Mouse (Mus musculus) midbrain, embryonic 15.5 days (tissue): Measurements from ENCODE around the gene Lmo1. TPM values are rescaled to one million over a fixed set of nuclear protein-coding genes. Genes with fewer than 3 reads are reported as not detected.

ENCODE experiments used
- ATAC-seq: fragments of 200-750 bp; cut with Nextera tagmentation; replicated peaks from 2 replicates; pipeline ENCODE4 v1.8.0; 2017; ENCODE audit warnings: moderate TSS enrichment
- H3K27ac ChIP-seq: fragments of 300-500 bp; sonication (generic); 2 replicates; pipeline ENCODE4 v1.5.1; 2015; ENCODE audit warnings: mild to moderate bottlenecking, inconsistent platforms
- H3K27me3 ChIP-seq: fragments of 300-500 bp; sonication (generic); replicated peaks from 2 replicates; pipeline ENCODE4 v1.6.1; 2015; ENCODE audit warnings: inconsistent platforms
- H3K36me3 ChIP-seq: fragments of 300-500 bp; sonication (generic); replicated peaks from 2 replicates; pipeline ENCODE4 v1.6.1; 2015; ENCODE audit warnings: inconsistent platforms
- H3K4me1 ChIP-seq: fragments of 300-500 bp; sonication (generic); 2 replicates; pipeline ENCODE4 v1.6.1; 2015; ENCODE audit warnings: inconsistent platforms
- H3K4me2 ChIP-seq: fragments of 300-500 bp; sonication (generic); 2 replicates; pipeline ENCODE4 v1.6.1; 2015; ENCODE audit warnings: inconsistent platforms, mild to moderate bottlenecking, moderate library complexity
- H3K4me3 ChIP-seq: fragments of 300-500 bp; sonication (generic); 2 replicates; pipeline ENCODE4 v1.5.1; 2015; ENCODE audit warnings: mild to moderate bottlenecking, inconsistent platforms
- H3K9ac ChIP-seq: fragments of 300-500 bp; sonication (generic); 2 replicates; pipeline ENCODE4 v1.6.1; 2015; ENCODE audit warnings: mild to moderate bottlenecking, inconsistent platforms
- H3K9me3 ChIP-seq: fragments of 300-500 bp; sonication (generic); 2 replicates; pipeline ENCODE4 v1.6.1; 2016; ENCODE audit warnings: inconsistent platforms
- WGBS: fragments of 180-500 bp; shearing (Covaris S2); methylation state at CpG from one replicate; pipeline ENCODE4 v1.1.7; 2015; ENCODE audit warnings: mixed read lengths; 5-methylcytosine and 5-hydroxymethylcytosine counted together
- polyA plus RNA-seq: library from polyadenylated mRNA; unstranded; fragments of >200 nt; fragmentation: Nextera tagmentation; extraction: Ambion mirVana; gene quantifications from 2 replicates; pipeline ENCODE4 v1.2.1, GENCODE M21; 2015

Gene Lmo1
- polyA plus RNA-seq, 1 experiment from 2014 or later = 155 TPM

DNA sequence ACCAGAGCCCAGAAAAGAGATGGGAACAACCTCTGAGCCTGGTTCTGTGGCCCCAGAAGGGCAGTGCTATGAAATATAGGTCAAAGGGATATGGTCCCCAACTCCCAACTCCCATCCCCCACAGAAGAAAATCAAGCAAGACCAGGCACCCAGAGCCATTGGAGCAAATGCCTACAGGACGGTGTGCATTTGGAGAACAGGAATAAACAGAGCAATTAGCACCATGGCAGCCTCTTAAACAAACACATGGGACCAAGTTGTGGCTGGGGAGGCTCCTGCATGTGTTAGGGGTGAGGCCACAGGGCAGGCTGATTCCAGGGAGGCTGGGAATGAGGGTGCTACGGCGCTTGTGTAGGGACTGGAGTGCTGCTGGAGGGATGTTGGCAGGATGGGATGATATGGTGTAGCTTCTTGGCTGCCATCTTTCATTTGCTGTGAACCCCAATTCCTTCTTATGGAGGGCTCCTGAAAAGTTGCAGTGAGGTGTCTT is 22.2 kb upstream of the Lmo1 start:
- Histone ChIP-seq H3K4me3 (no peak overlapping the region), H3K9me3 (no peaks in the 10 kb centered on the region), H3K4me2 (no peak overlapping the region), H3K4me1 (peaks cover 32% of the 10 kb centered on the region), H3K27ac (peak overlapping the region; percentile 81), H3K36me3 (no peaks in the 10 kb centered on the region), H3K27me3 (no peaks in the 10 kb centered on the region), H3K9ac (no peak overlapping the region)
- 50% methylated on average over 3 of the region's 3 CpGs for WGBS
- ATAC-seq = 0 out of 2 replicates have a peak, but pooled peaks have one; percentile 2

DNA sequence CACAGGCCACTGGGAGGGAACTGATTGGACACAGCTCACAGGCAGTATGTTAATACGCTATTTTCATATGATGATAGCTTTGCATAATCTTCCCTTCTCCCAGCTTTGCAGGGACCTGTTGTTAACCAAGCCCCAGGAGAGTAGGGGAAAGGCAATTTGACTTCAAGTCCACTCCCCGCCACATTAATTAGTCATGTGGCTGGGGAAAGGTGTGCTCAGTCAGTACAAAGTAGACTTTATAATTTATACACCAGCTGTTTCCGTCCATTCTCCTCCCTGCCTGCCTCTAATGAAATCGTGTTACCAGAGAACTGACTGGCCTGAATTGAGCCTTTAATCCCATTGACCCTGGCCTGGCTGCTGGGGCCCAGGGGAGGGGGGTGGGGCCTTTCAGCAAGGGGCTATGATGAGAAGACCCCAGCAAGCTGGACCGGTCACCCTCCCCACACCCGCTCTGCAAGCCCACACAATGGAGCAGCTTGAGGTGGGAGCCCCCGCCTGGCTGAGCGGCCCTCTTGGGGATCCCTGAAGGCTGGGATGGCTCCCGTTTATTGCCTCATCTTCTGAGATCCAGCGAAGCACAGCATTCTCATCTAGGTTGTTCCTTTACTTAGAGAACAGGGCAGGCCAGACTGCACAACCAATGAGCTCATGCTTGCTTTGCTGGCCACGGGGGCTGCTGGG is 21.5 kb upstream of the Lmo1 start:
- WGBS = 7% methylated on average over 11 of the region's 11 CpGs
- no peaks in the 10 kb centered on the region for H3K9me3 ChIP-seq
- H3K4me3 ChIP-seq = no peak overlapping the region
- ATAC-seq = peak; percentile 72
- no peak overlapping the region for H3K9ac ChIP-seq
- H3K27me3 ChIP-seq = no peaks in the 10 kb centered on the region
- peaks cover 39% of the 10 kb centered on the region for H3K4me1 ChIP-seq
- H3K4me2 ChIP-seq = peak overlapping the region; percentile 14; the same call in 1 of the 2 replicates
- peak overlapping the region; percentile 81 for H3K27ac ChIP-seq
- H3K36me3 ChIP-seq = no peaks in the 10 kb centered on the region

DNA sequence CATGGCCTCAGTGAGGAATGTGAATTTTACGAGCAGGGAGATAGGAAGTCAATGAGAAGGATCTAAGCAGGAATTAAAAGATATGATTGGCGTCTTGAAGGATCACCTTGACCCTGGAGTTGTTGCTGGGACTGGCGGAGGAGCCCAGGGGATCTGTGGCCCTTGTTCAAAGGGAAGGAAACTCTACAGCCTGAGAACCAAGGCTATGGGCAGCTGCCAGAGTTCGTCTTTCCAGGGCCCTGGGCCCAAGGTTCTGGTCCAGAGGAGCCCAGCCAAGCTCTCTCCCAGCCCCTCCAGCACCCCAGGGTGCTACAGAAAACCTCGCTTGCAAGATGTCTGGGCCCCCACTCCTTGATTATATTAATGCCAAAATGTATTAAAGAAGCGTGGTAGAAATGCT is 21.0 kb upstream of the Lmo1 start:
- H3K4me3 ChIP-seq = no peak overlapping the region
- no peaks in the 10 kb centered on the region for H3K27me3 ChIP-seq
- ATAC-seq = no peak
- H3K9ac ChIP-seq = no peak overlapping the region
- WGBS = 28% methylated on average over 6 of the region's 6 CpGs
- H3K27ac ChIP-seq = peak overlapping the region; percentile 81
- no peaks in the 10 kb centered on the region for H3K36me3 ChIP-seq
- H3K9me3 ChIP-seq = no peaks in the 10 kb centered on the region
- H3K4me1 ChIP-seq = peaks cover 45% of the 10 kb centered on the region
- no peak overlapping the region for H3K4me2 ChIP-seq

DNA sequence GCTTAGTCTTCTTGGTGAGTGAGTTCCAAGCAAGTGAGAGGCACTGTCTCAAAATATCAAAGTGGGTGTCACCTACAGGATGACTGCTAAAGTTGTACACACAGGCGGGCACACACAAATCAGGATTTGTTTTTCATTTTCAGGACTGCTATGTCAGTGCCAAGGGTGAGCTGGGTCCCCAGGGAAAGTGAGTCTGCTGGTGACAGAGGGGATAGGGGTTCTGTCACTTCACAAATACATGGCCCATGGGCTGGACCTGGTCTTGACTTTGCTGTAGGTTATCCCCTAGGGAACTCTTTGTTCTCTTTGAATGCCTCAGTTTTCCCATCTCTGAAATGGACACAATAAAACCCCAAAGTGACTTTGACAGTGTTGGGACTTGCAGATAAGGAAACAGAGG is 19.8 kb upstream of the Lmo1 start:
- no peak for ATAC-seq
- peaks cover 51% of the 10 kb centered on the region for H3K4me1 ChIP-seq

DNA sequence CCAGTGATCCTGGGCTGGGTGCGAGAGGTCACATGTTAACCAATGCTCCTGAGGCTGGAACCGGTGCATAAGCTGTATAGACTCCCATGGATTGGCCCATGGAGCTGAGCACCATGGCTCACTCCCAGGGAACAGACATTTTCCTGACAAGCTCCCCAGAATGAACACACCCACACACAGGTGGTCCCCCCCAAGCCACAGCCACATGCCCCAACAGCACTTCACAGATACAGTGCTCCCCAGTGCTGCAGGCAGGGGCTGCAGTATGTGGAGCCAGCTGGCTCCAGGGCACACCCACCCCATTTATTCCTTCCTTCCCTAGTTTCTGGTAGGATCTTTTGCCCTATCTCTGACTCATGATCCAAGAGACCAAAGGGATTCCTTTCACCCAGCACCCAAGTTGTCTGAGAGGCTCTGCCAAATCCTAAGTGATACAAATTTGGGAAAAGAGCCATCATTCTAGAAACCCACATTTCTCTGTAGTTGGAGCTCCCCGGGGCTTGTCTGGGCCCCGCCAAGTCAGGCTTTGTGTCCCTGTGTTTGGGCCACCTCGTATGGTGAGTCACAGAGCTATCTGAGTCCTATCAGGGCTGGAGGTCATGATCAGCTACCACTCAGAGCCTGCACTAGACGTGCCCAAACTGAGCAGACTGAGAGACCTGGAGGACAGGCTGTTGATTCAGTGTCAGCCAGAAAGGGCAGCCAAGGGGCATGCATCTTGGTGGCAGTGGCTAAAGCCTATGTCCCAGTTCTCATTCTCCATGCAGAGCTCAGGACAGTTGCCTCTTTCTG is 12.4 kb upstream of the Lmo1 start:
- H3K36me3 ChIP-seq = no peaks in the 10 kb centered on the region
- H3K27ac ChIP-seq = no peak overlapping the region
- no peak overlapping the region for H3K9ac ChIP-seq
- no peak for ATAC-seq
- no peaks in the 10 kb centered on the region for H3K9me3 ChIP-seq
- H3K4me1 ChIP-seq = peaks cover 21% of the 10 kb centered on the region
- no peaks in the 10 kb centered on the region; the same call in 1 of the 2 replicates for H3K27me3 ChIP-seq
- WGBS = 89% methylated on average over 6 of the region's 6 CpGs
- no peak overlapping the region for H3K4me3 ChIP-seq
- no peak overlapping the region for H3K4me2 ChIP-seq

More for the DNA sequence above, 19.8 kb upstream of the Lmo1 start:
- Histone ChIP-seq H3K27me3 (no peaks in the 10 kb centered on the region), H3K9me3 (no peaks in the 10 kb centered on the region), H3K27ac (no peak overlapping the region), H3K36me3 (no peaks in the 10 kb centered on the region), H3K9ac (no peak overlapping the region), H3K4me2 (no peak overlapping the region), H3K4me3 (no peak overlapping the region)
- WGBS = 95% methylated on average over 1 of the region's 1 CpGs

DNA sequence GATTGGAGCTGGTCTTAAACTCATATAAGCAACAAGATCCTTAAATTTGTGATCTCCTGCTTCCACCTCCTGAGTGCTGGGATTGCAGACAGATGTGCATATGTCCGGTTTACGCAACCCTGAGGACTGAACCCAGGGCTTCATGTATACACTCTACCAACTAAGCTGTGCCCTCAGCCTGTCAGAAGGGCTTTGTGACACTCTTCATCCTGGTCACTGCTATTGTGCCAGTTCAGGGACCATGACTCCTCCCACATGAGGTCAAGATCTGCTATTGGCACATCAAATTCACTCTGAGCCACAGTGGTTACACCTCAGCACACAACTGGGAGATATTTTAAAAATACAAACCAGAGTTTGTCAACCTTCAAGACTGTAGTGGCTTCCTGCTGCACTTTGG is 11.0 kb upstream of the Lmo1 start:
- Histone ChIP-seq H3K36me3 (no peaks in the 10 kb centered on the region), H3K27ac (no peak overlapping the region), H3K9me3 (no peaks in the 10 kb centered on the region), H3K4me1 (peaks cover 7% of the 10 kb centered on the region), H3K4me3 (no peak overlapping the region), H3K27me3 (no peaks in the 10 kb centered on the region; the same call in 1 of the 2 replicates), H3K4me2 (no peak overlapping the region), H3K9ac (no peak overlapping the region)
- no peak for ATAC-seq
- 78% methylated on average over 2 of the region's 2 CpGs for WGBS

DNA sequence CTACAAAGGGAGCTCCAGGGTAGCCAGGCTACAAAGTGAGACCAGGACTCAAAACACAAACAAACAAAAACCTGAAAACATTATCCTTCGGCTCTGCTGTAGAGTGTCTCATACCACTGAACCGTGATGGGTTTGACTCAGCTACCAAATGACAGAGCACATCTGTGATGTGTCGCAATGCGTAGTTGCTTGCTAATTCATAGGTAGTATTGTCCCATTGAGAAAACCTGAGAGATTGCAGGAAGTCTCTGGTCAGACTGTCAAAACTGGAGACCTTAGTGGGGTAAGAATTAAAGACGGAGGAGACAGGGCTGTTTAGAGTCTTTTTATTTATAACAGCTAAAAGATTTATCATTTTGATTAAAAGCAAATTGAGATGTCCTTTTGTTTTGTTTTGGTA is 10.6 kb upstream of the Lmo1 start:
- Histone ChIP-seq H3K27ac (no peak overlapping the region), H3K4me2 (no peak overlapping the region), H3K36me3 (no peaks in the 10 kb centered on the region), H3K4me1 (peaks cover 3% of the 10 kb centered on the region), H3K9ac (no peak overlapping the region), H3K4me3 (no peak overlapping the region), H3K27me3 (no peaks in the 10 kb centered on the region; the same call in 1 of the 2 replicates), H3K9me3 (no peaks in the 10 kb centered on the region)
- 39% methylated on average over 5 of the region's 5 CpGs for WGBS
- ATAC-seq = no peak

DNA sequence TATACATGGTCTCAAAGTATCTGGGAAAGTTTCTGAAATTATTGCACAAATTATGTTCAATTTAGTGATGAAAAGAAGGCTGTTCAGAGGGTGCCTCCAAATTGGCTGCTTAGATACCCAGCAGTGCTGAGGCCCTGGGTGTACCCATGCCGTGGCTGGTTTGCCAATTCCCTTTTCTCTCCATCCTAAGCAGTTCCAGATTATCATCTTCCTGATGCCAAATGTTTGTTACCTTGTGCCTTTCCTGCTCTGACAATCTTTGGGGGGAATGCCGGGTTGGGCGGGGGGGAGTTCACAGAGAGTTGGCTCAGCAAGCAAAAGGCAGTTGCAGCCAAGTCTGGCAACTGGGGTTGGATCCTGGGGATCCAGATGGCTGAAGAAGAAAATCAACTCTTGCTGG is 1.7 kb upstream of the Lmo1 start:
- Histone ChIP-seq H3K27ac (peak overlapping the region; percentile 79; the same call in 1 of the 2 replicates), H3K27me3 (no peaks in the 10 kb centered on the region; the same call in 1 of the 2 replicates), H3K4me2 (no peak overlapping the region)

DNA sequence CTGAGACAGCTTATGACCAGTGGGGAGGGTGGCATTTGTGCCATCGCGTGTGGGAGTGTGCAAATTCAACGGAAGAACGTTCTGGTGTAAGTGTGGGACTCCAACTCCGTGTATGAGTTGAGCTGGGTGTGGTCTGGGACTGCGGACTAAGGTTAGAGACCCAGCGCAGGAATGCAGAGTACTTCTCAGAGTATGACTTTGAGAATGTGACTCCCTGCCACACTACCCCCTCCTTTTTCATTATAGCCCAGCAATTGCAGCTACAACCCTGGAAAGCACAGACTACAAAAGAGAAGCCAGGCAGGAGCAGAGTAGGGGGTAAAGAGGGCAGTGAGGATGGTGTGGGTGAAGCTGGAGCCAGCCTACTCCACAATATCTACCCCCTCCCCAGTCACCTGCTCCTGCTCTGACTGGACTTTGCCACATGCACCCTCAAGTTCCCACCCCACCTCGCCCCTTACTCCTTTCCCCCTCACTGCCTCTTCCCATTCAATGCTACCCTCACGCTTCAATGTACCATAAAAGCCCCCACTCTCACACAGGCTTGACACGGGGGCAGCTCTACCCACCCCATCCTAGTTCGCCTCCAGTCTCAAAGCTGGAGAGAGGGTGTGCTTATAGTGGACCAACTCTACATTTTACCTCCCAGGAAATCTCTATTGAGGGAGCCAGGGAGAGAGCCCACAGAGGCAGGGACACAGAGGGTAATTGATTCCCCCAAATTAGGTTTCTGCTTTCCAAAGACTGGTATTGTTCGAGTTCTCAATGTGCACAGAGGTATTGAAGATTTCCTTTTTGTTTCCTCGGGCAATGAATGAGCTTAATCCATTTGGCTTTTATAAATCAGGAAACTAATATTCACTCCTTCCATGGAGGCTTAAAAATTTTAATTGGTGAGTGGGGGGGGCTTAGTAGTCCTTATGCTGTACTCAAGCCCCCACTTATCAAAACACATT is 941 bp upstream of the Lmo1 start:
- peak overlapping the region; percentile 79 for H3K27ac ChIP-seq
- peak; percentile 50 for ATAC-seq
- H3K27me3 ChIP-seq = no peaks in the 10 kb centered on the region; the same call in 1 of the 2 replicates
- peak overlapping the region; percentile 76 for H3K9ac ChIP-seq
- peaks cover 49% of the 10 kb centered on the region for H3K4me1 ChIP-seq
- H3K4me2 ChIP-seq = peak overlapping the region; percentile 85
- H3K36me3 ChIP-seq = no peaks in the 10 kb centered on the region
- 7% methylated on average over 13 of the region's 13 CpGs for WGBS
- H3K4me3 ChIP-seq = peak overlapping the region; percentile 56
- H3K9me3 ChIP-seq = no peaks in the 10 kb centered on the region

More for the DNA sequence above, 1.7 kb upstream of the Lmo1 start:
- H3K4me3 ChIP-seq = no peak overlapping the region
- H3K4me1 ChIP-seq = peaks cover 45% of the 10 kb centered on the region
- H3K36me3 ChIP-seq = no peaks in the 10 kb centered on the region
- ATAC-seq = no peak
- WGBS = 42% methylated on average over 3 of the region's 3 CpGs
- no peak overlapping the region for H3K9ac ChIP-seq
- H3K9me3 ChIP-seq = no peaks in the 10 kb centered on the region

DNA sequence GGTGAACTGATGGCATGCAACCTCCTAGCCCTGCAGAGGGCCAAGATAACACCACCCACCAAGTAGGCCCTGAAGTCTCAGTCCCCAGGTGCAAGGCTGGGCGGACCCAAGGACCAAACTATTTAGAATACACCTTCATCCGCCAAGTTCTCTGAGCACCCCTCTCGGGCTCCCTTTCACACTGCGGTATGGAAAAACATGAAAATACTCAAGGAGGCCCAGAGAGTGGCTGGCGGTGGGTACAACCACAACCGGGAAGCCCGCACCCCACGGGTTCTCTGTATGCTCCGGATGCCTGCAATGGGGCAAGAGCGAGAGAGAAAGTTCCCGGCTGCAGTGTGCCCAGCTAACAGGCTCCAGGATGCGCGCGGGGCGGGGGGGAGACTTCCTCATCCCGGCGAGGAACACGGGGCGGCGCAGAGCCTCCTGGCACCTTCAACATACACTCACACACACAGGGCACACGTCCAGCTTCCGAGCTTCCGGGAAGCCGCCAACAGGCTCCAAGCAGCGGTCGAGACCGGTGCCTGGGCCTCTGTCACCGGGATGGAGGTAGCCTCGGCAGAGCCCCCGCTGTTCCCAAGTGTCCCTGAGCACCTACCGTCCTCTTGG is 564 bp downstream of the Lmo1 start:
- Histone ChIP-seq H3K27ac (peak overlapping the region; percentile 79), H3K36me3 (no peaks in the 10 kb centered on the region), H3K9me3 (no peaks in the 10 kb centered on the region), H3K4me3 (peak overlapping the region; percentile 56), H3K4me2 (peak overlapping the region; percentile 85), H3K9ac (peak overlapping the region; percentile 76), H3K4me1 (peaks cover 56% of the 10 kb centered on the region), H3K27me3 (no peaks in the 10 kb centered on the region; the same call in 1 of the 2 replicates)
- peak; percentile 24 for ATAC-seq
- 5% methylated on average over 31 of the region's 31 CpGs for WGBS

DNA sequence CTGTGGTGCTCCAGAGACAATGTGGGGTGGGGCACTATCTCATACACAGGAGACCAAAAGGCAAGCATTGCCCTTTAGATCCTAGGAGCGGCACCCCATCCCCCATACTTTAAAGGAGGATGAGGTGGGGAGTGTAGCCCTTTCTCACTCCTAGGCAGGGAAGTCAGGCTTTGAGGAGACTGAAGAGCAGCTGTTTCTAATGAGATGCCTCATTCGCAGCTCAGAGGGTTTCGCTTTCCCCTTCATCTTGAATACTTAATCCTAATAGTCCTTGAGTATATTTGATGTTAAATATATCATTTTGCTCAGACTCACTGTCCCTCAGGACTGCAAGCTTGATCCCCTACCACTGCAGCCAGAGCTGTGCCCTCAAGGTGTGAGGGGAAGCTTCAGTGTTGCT is 3.1 kb downstream of the Lmo1 start:
- no peak for ATAC-seq
- 31% methylated on average over 3 of the region's 3 CpGs for WGBS
- Histone ChIP-seq H3K4me2 (peak overlapping the region; percentile 85), H3K9me3 (no peaks in the 10 kb centered on the region), H3K4me1 (peaks cover 77% of the 10 kb centered on the region), H3K27me3 (no peaks in the 10 kb centered on the region; the same call in 1 of the 2 replicates), H3K27ac (no peak overlapping the region; the same call in 1 of the 2 replicates), H3K9ac (no peak overlapping the region), H3K36me3 (no peaks in the 10 kb centered on the region), H3K4me3 (peak overlapping the region; percentile 15)
